Mouse (Mus musculus) cerebellum, postnatal 25 days (tissue): ENCODE measurements around the gene Nr4a2.
A peak's percentile ranks its signal among the peaks of the same experiment; 100 is the strongest.

ENCODE experiments used
- DNase-seq, 2 experiments: peaks; one replicate each; pipeline ENCODE4 v3.0.0; 2021; ENCODE audit warnings: mixed read lengths in 2 of 2

Nr4a2 gene

GRCm38 (mm10) chr2:57111791-57112538 lies 11.8 kb downstream of the Nr4a2 start:
- DNase-seq, result peak in 1 of 2 experiments; percentile 28

GRCm38 (mm10) chr2:57111011-57111790 lies 12.6 kb downstream of the Nr4a2 start:
- DNase-seq, result no peak

- no peak for DNase-seq
These were observed 13.4 kb downstream of the Nr4a2 start for GRCm38 (mm10) chr2:57110401-57110800.

DNA sequence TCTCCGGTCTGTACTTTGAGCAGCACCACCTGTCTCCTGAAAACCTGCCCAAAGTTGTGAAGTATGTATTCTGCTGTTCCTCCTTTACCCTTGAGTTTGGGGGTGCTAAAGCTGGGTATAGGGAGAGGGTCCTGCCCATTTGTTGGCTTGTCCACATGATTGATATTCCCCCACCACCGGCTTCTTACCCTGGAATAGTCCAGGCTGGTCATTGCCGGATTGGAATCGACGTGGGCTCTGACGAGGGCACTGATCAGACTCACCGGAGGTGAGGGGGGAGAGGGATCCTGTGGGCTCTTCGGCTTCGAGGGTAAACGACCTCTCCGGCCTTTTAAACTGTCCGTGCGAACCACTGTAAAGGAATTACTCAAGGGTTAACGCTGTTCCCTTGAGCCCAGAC lies 13.9 kb downstream of the Nr4a2 start:
- no peak for DNase-seq

DNA sequence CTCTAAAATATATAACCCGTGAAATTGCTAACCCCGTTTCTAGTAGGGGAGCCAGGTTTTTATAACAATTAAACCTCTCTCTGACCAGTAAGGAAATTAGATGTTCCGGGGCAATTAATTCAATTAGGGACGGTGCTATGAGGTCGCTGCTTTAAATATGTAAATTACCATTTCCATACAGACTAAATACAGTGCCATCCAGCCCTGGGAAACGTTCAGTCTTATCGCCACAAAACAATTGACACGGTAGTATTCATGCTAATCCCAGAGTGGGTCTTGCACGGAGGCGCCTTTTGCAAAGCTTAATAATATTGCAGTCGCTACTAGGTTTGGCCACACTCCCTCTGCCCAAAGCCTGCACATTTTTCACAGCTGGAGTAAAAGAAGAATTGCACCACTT lies 14.5 kb downstream of the Nr4a2 start:
- DNase-seq, result no peak

DNA sequence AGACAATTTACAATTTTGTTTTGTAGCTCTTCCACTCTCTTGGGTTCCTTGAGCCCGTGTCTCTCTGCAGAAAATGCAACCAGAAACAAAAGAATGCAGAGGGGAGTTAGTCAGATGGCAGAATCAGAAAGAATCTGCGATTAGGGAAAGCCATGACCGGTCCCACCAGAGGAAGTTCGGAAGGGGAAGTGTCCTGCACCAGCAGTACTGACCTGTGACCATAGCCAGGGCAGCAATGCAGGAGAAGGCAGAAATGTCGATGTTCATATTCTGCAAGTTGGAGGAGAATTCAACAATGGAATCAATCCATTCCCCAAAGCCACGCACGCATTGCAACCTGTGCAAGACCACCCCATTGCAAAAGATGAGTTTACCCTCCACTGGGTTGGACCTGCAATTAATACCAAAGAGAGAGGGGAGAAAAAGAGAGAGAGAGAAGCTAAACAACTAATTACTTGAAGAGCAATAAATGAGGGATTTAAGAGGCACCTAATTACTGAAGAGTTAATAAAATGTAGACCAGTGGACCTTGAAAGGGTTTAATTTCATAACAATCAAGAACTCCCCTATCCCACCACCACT lies 15.4 kb downstream of the Nr4a2 start:
- DNase-seq, result no peak

- no peak for DNase-seq
These were observed 18.4 kb downstream of the Nr4a2 start for GRCm38 (mm10) chr2:57105401-57105800.

GRCm38 (mm10) chr2:57104731-57105130 lies 19.1 kb downstream of the Nr4a2 start:
- DNase-seq, result no peak

DNA sequence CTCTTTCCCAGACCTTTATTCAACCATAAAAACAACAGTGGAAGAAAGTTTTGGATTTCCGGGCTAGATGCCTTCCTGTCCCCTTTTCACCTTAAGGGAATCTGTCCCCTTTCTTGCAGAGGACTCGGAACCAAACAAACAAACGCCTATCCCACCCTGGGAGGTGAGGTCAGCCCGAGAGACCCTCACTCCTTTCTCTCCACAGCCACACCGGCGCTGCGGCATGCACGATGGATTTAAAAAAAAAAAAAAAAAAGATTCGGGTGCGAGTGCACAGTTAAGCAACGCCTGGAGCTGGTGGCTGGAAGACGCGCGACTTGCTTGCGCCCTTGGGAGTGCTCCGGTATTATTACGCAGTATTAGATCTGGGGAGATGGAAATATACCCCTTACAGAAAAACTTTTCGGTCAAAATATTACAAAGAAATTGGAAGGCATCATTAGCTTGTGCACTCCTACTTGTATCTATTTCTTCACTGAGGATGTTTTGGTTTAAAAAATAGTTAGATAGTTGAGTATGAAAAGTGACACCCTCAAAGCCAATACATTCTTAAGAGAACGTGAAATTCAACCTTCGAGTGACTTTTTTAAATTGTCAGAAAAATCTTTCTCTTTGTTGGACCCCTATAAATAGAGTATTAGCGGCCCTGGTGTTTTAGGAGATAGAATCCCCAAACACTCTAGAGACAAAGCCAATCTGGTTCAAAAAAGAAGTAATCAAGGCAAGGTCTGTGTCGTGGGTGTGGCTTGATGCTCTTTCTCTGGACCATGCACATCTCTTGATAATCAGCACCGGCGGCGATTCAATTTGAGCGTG lies 19.8 kb downstream of the Nr4a2 start:
- DNase-seq, result no peak

GRCm38 (mm10) chr2:57102856-57103844 lies 20.7 kb downstream of the Nr4a2 start:
- peak in 1 of 2 experiments; percentile 16 for DNase-seq

- DNase-seq, result peak; percentile 8 to 31
These were observed 21.5 kb downstream of the Nr4a2 start for GRCm38 (mm10) chr2:57102091-57102855.

DNA sequence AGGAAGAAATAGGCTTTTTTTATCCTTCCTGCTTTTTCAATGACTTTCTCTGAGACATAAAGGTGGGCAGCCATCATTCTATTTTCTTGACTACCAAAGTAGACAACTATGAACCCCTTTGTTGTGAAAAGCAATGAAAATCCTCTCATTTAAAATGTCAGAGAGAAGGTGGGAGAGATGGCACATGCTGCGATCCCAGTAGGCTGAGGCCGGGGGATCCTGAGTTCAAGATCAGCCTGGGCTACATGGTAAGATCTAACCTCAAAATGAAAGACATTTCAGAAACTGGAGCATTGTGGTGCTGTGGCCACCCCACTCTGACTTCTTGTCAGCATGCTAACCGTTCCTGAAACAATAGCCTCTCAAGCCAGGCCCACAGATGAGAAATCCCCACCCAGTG lies 23.6 kb downstream of the Nr4a2 start:
- no peak for DNase-seq

DNA sequence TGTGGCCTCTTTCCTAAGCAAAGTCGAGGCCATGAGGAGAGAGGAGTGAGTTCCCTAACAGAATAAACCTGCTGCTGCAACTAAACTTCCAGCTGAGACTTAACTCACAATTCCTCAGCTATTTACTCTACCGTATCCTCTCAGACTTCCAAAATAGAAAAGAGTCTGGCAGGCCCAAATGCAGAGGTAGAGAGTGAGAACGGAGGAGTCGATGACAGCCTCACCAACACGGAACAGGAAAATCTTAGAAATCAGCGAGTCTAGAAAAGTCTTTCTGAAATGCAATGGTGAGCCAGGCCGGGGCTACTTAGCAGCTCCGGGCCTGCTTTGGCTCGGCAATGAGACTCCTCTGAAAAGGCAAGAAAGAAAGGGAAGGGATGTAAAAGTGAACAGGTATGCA lies 51.4 kb downstream of the Nr4a2 start:
- no peak for DNase-seq

- no peak for DNase-seq
These were observed 60.3 kb downstream of the Nr4a2 start for GRCm38 (mm10) chr2:57063480-57063879.
